Mouse (Mus musculus): Measurements from ENCODE around the gene Ahcyl2. TPM values are rescaled to one million over a fixed set of nuclear protein-coding genes. Genes with fewer than 3 reads are reported as not detected.
A peak's percentile ranks its signal among the peaks of the same experiment; 100 is the strongest.
"Not testable (repeated sequence)": the region's sequence is repeated elsewhere in the genome, so short reads cannot be mapped to it uniquely, and the experiment has no call there.

Ahcyl2 gene
- total RNA-seq, 2 experiments from 2014 or later, result 122 to 136 TPM

DNA sequence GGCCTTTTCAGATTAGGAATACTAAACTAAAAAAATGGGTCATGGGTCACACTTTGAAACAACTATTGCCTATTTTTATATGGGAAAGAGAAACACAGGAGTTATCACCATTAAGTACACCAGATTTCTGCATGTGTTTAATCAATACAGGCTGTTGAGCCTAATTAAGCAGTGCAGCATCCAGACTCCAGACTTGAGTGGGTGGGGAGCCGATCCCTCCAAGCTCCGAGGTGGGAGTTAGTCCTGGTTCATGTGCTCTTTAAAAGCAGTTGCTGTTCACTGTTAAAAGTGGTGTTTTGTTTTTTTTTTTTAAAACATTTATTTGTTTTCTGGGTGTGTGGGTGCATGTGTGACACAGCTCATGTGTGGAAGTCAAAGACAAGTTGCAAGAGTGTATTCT, 37.6 kb downstream of the Ahcyl2 start:
- intact Hi-C loops (cut with DNase I), result no loop called here
- DNase-seq (ENCODE audit: low spot score in 2 of 2), result no peak

DNA sequence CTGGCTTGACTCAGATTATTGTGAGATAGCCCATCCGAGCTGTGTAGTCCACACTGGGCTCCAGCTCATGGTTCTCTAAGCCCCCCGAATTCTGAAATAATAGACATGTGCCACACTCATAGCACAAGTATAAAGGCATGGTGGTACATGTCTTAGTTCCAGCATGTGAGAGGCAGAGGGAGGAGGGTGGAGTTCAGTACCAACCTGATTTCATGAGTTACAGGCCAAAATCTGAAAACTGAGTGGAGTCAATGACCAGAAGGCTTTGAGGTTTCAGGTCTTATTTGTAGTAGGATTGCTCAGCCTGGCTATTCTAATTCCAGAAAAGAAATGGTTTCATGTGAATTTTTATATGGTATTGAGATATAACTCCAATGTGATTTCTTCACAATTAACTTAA, 44.3 kb downstream of the Ahcyl2 start:
- DNase-seq (ENCODE audit: low spot score in 2 of 2), result no peak
- intact Hi-C loops (cut with DNase I), result no loop called here

DNA sequence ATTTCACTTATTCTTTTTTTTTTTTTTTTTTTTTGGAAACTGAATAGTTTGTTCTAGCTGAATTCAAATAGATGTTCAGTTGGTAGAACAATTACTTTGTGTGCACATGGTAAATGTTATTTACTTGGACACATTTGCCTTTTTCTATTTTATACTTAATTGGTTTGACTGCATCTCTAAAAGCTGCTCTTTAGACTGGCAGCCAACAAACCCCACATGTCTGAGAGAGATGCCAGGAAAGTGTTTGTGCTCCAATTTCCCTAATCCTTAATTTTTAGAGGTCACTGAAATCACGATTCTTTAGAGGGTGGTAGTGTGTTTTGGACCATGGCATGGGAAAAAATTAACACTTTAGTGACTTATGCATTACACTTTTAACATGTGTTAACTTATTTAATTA, 44.8 kb downstream of the Ahcyl2 start:
- intact Hi-C loops (cut with DNase I), result no loop called here
- no peak for DNase-seq (ENCODE audit: low spot score in 2 of 2)

DNA sequence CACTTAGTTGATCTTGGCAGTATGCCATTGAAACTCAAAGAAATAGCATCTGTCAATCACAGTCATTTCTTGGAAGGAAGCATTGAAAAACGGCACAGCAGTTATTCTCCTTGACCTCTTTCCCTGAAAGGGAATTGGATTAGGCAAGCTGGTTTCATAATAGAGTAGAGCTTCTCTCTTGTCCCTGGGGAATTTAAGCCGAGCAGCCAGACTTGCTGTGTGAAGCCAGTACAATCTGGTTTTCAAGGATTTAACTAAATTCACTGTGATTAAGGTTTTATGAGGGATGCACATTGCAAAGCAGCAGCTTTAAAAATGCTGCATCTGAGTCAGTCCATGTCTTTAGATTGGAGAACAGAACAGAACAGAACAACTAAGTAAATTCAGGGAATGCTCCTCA, 46.8 kb downstream of the Ahcyl2 start:
- intact Hi-C loops (cut with DNase I), result loop anchor here (5.0 kb wide), 1 partner anchor 97 kb away; no protein-coding TSS in a partner anchor
- peak; percentile 15 to 40 for DNase-seq (ENCODE audit: low spot score in 2 of 2)

GRCm38 (mm10) chr6:29815060-29815459, 47.2 kb downstream of the Ahcyl2 start:
- intact Hi-C loops (cut with DNase I), result loop anchor here (5.0 kb wide), 1 partner anchor 98 kb away; no protein-coding TSS in a partner anchor
- no peak for DNase-seq (ENCODE audit: low spot score in 2 of 2)

DNA sequence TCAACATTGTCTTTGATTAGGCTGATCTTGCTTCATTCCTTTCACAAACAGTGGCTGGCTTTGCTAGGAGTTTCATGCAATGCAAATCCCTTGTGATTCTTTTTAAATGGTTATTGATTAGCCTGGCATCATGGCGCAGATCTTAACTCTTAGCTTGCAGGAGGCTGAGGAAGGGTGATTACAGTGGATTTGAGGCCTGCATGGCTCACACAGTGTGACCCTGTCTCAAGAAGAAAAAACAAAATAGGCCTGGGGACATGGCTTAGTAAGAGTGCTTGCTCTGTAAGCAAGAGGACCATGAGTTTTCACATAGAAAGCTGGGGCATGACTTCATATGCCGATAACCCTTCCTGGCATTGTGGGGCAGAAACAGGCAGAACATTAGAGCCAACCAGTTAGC, 47.8 kb downstream of the Ahcyl2 start:
- no peak for DNase-seq (ENCODE audit: low spot score in 2 of 2)
- intact Hi-C loops (cut with DNase I), result loop anchor here (5.0 kb wide), 1 partner anchor 98 kb away; no protein-coding TSS in a partner anchor

- intact Hi-C loops (cut with DNase I), result loop anchor here (5.0 kb wide), 1 partner anchor 99 kb away; no protein-coding TSS in a partner anchor
- not testable (repeated sequence) for DNase-seq (ENCODE audit: low spot score in 2 of 2)
These were observed 48.6 kb downstream of the Ahcyl2 start for GRCm38 (mm10) chr6:29816371-29816770.

- intact Hi-C loops (cut with DNase I), result loop anchor here (2.0 to 5.0 kb wide), 2 partner anchors 55 to 102 kb away; no protein-coding TSS in a partner anchor
- no peak for DNase-seq (ENCODE audit: low spot score in 2 of 2)
These were observed 51.5 kb downstream of the Ahcyl2 start for GRCm38 (mm10) chr6:29819309-29819708.

DNA sequence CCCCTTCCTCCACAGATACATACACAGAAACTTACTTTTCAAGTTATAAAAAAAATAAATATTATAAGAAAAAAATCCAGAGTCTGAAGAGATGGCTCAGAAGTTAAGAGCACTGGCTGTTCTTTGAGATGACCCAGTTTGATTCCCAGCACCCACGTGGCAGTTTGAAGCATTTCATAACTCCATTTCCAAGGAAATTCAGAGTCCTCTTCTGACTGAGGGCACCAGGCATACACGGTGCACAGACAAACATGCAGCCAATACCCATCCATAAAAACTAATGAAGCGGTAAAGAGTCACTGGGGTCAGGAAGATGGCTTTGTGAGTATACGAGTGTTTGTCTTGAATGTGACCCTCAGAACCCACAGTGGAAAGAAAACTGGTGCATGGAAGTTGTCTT, 52.5 kb downstream of the Ahcyl2 start:
- DNase-seq (ENCODE audit: low spot score in 2 of 2), result no peak
- intact Hi-C loops (cut with DNase I), result no loop called here

DNA sequence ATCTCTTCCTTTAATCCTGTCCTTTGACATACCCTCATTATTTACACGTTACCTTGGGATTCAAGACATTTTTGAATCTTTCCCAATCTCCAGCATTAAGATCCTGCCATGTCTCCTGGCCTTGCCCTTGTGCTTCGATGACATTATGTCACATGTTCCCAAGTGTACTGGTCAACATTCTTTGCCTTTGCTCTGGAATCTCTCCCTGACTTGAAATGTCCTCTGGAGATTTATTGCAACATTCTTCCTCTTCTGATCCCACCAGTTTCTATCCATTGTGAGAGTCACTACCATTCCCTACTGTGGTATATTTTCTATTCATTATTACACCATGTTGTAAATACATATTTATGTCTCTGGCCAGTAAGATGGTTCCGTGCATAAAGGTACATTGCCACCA, 53.1 kb downstream of the Ahcyl2 start:
- DNase-seq (ENCODE audit: low spot score in 2 of 2), result no peak
- intact Hi-C loops (cut with DNase I), result no loop called here

- DNase-seq (ENCODE audit: low spot score in 2 of 2), result no peak
- intact Hi-C loops (cut with DNase I), result no loop called here
These were observed 54.0 kb downstream of the Ahcyl2 start for GRCm38 (mm10) chr6:29821770-29822169.

- DNase-seq (ENCODE audit: low spot score in 2 of 2), result no peak
- intact Hi-C loops (cut with DNase I), result no loop called here
These were observed 57.5 kb downstream of the Ahcyl2 start for GRCm38 (mm10) chr6:29825302-29825701.

GRCm38 (mm10) chr6:29827291-29828242, 59.8 kb downstream of the Ahcyl2 start:
- intact Hi-C loops (cut with DNase I), result no loop called here

GRCm38 (mm10) chr6:29828574-29829234, 60.9 kb downstream of the Ahcyl2 start:
- DNase-seq (ENCODE audit: low spot score in 2 of 2), result no peak
- intact Hi-C loops (cut with DNase I), result no loop called here

More at GRCm38 (mm10) chr6:29827291-29828242, 59.8 kb downstream of the Ahcyl2 start:
- no peak for DNase-seq (ENCODE audit: low spot score in 2 of 2)

GRCm38 (mm10) chr6:29832356-29832755, 64.5 kb downstream of the Ahcyl2 start:
- intact Hi-C loops (cut with DNase I), result no loop called here
- no peak for DNase-seq (ENCODE audit: low spot score in 2 of 2)

DNA sequence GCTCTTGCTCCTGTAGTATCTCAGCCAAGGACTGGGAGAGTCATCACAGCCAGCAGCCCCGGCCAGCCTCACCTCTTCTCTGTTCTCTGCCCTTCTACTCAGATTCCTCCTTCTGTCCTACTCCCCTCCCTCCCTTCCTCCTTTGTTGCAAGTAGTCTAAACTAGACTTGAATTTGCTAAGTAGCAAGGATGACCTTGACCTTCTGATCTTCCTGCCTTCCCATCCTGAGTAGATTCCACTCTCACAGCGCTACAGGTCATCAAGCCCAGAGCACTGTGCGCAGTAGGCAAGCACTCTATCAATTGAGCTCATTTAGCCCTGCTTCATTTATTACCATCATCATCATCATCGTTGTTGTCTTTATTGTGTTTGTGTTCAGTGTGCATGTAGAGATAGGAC, 65.3 kb downstream of the Ahcyl2 start:
- DNase-seq (ENCODE audit: low spot score in 2 of 2), result no peak
- intact Hi-C loops (cut with DNase I), result no loop called here

DNA sequence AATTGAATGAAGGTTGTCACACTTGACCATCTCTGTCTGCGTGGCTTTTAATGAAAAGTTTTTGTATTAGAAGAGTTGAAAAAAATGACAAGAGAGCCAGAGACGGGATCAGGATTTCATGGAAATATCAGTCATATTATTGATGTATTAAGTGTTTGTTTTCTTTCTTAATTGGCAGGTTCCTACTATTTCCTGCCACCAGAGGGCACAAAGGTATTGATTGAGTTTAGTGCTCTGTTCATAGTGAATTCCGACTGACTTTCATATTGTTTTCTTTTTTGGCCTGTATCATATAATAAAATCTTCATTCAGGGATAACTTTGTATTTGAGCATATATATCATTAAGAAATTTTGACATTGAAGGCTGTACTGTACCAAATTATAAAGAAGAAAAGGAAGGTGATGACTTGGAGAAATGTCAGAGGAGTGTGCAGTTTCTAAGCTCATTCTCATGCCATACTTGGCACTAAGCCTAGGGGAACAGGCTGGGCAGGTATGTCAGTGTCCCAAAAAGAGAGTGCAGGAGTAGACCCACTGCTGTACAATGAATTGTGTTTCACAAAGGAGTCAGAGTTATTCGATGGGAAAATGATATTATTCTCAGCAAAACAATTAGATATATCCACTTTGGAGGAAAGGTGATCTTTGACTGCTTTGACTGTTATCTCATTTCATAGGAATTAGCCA, 65.9 kb downstream of the Ahcyl2 start:
- intact Hi-C loops (cut with DNase I), result no loop called here
- no peak for DNase-seq (ENCODE audit: low spot score in 2 of 2)

DNA sequence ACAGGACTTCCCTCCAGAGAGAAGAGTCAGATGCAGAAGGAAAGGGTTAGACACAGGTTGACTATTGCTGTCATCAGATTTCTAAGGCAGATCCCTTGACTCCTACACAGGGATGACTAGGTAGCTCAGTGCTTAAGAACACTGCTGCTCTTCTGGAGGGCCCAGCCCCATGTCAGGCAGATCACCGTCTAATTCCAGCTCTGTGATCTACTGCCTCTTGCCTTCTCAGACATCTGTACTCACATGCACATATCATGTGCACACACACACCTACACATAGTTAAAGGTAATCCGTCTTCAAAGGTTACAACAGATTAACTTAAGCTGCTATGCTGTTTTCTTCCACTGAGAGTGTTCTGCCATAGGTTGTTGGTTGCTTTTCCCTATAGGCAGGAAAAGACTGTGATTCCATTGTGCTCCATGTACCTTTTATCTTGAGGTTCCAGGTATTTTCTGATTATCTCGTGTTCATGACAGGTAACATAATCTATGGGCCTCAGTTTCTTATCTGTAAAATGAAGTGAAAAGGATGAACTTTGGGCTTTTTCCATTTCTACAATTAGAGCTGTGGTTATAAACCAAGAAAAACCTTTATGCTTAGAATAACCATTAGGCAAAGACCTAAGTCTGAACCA, 67.8 kb downstream of the Ahcyl2 start:
- no peak for DNase-seq (ENCODE audit: low spot score in 2 of 2)
- intact Hi-C loops (cut with DNase I), result no loop called here

DNA sequence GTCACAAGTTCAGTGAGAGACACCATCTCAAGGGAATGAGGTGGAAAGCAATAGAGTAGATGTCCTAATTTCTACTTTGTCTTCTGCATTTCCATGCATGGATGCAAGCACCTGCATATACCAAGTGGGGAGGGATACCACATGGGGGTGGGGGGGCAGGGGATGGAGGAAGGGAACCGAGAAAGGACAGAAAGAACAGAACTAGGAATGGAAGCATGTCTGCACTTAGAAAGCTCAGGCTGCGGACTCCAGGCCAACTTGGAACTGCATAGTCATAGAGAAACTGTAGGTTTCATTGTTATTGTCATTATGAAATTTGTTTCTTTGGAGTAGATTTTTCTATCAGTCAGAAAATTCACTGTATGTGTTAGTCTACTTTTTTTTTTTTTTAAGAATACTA, 69.8 kb downstream of the Ahcyl2 start:
- intact Hi-C loops (cut with DNase I), result no loop called here
- DNase-seq (ENCODE audit: low spot score in 2 of 2), result no peak

GRCm38 (mm10) chr6:29838531-29838930, 70.7 kb downstream of the Ahcyl2 start:
- DNase-seq (ENCODE audit: low spot score in 2 of 2), result no peak
- intact Hi-C loops (cut with DNase I), result no loop called here

All from left cerebral cortex, postnatal 36 days (tissue).